Mouse (Mus musculus) liver, adult 2 months (tissue): ENCODE measurements around the gene Kdr. TPM values are rescaled to one million over a fixed set of nuclear protein-coding genes. Genes with fewer than 3 reads are reported as not detected.

Experiments used
- DNase-seq: peaks from one replicate; pipeline ENCODE4 v3.0.0-alpha.2; 2011; ENCODE audit warnings: low read depth, low spot score; ENCODE audit errors: extremely low read depth
- H3K27ac ChIP-seq: fragments of 200-500 bp; replicated peaks from 2 replicates; pipeline ENCODE4 v1.5.1; 2012; ENCODE audit warnings: low read depth, mild to moderate bottlenecking, control low read depth, inconsistent platforms, low read length; ENCODE audit not compliant: insufficient read depth
- H3K27me3 ChIP-seq: fragments of 200-500 bp; 2 replicates; pipeline ENCODE4 v1.6.1; 2012; ENCODE audit warnings: mild to moderate bottlenecking, moderate library complexity, low read length, inconsistent platforms; ENCODE audit not compliant: control insufficient read depth, insufficient read depth
- H3K36me3 ChIP-seq: fragments of 200-500 bp; 2 replicates; pipeline ENCODE4 v1.6.1; 2012; ENCODE audit warnings: low read length, inconsistent platforms; ENCODE audit not compliant: control insufficient read depth, insufficient read depth
- H3K4me1 ChIP-seq: fragments of 200-500 bp; 2 replicates; pipeline ENCODE4 v1.6.1; 2011; ENCODE audit warnings: low read length; ENCODE audit not compliant: control insufficient read depth, insufficient read depth
- H3K4me3 ChIP-seq: fragments of 200-500 bp; 2 replicates; pipeline ENCODE4 v1.5.1; 2011; ENCODE audit warnings: low read depth, mild to moderate bottlenecking, control low read depth, low read length, moderate library complexity; ENCODE audit not compliant: insufficient read depth
- H3K79me2 ChIP-seq: fragments of 200-500 bp; 2 replicates; pipeline ENCODE4 v1.6.1; 2012; ENCODE audit warnings: inconsistent platforms, mild to moderate bottlenecking, low read length, moderate library complexity; ENCODE audit not compliant: control insufficient read depth, insufficient read depth
- H3K9ac ChIP-seq: fragments of 200-500 bp; 2 replicates; pipeline ENCODE4 v1.6.1; 2012; ENCODE audit warnings: low read depth, mild to moderate bottlenecking, control low read depth, inconsistent platforms, low read length
- CTCF ChIP-seq: fragments of 200-500 bp; IDR thresholded peaks from 2 replicates; pipeline ENCODE4 v1.5.1; 2011; ENCODE audit warnings: low read depth, low read length, control low read depth
- POLR2A ChIP-seq: fragments of 200-500 bp; IDR thresholded peaks from 2 replicates; pipeline ENCODE4 v1.6.1; 2011; ENCODE audit warnings: low read length, control low read depth; ENCODE audit not compliant: insufficient read depth; ENCODE audit errors: extremely low read depth
- WGBS: fragments of 180-500 bp; shearing (Covaris S2); methylation state at CpG from one replicate; pipeline ENCODE4 v1.1.7; 2018; 5-methylcytosine and 5-hydroxymethylcytosine counted together
- polyA plus RNA-seq: library from polyadenylated mRNA; depleted of rRNA; stranded (reverse); fragments of >200 nt; gene quantifications from 2 replicates; pipeline ENCODE4 v1.2.3, GENCODE M21; 2012
- total RNA-seq: library from RNA; depleted of rRNA; stranded (reverse); fragments of >200 nt; gene quantifications from 2 replicates; pipeline ENCODE4 v1.2.3, GENCODE M21; 2014

The Kdr gene
- total and polyA plus RNA-seq, 2 experiments: 7.8 to 33.4 TPM

GRCm38 (mm10) chr5:76018321-76018720 lies 40.1 kb upstream of the Kdr start:
- no peaks in the 10 kb centered on the region for H3K36me3 ChIP-seq
- H3K4me3 ChIP-seq: no peak overlapping the region
- no peaks in the 10 kb centered on the region for H3K79me2 ChIP-seq
- no peak for DNase-seq
- H3K4me1 ChIP-seq: no peaks in the 10 kb centered on the region
- 79% methylated on average over 5 of the region's 5 CpGs for WGBS
- no peak overlapping the region for H3K9ac ChIP-seq
- H3K27ac ChIP-seq: no peak overlapping the region
- no peaks in the 10 kb centered on the region for H3K27me3 ChIP-seq
- TF ChIP-seq POLR2A (no peak), CTCF (no peak)

- H3K79me2 ChIP-seq: no peaks in the 10 kb centered on the region
- H3K9ac ChIP-seq: no peak overlapping the region
- TF ChIP-seq CTCF (no peak), POLR2A (no peak)
- no peak overlapping the region for H3K4me3 ChIP-seq
- 66% methylated on average over 8 of the region's 8 CpGs for WGBS
- DNase-seq: no peak
- no peaks in the 10 kb centered on the region for H3K36me3 ChIP-seq
- no peak overlapping the region for H3K27ac ChIP-seq
- no peaks in the 10 kb centered on the region for H3K27me3 ChIP-seq
- H3K4me1 ChIP-seq: no peaks in the 10 kb centered on the region
These were observed 37.8 kb upstream of the Kdr start for GRCm38 (mm10) chr5:76016086-76016485.

DNA sequence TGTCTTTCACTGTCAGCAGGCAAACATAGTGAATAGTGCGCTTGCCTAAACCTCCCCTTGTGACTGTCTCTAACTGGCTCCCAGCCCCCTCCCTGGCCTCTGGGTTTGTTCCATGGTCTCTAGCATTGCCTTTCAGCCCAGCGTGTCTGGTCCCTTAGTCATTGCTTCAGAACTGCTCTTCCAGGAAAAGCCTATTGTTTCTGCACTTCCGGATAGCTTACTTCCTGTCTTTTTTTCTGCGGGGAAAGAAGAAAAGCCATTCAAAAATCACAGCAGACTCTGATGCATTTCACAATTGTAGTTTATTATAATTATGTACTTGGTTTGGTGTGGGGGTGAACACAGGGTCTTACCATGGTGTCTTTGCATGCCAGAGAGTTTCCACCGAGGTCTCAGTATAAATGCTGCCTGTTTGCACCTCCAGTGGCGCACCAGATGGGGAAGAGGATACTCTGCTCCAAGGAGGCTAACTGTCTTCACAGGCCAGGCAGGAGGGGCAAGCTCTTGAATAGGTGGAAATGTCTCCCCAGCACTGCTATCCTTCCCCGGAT lies 35.7 kb upstream of the Kdr start:
- DNase-seq: peak; percentile 2
- Histone ChIP-seq H3K27me3 (no peaks in the 10 kb centered on the region), H3K36me3 (no peaks in the 10 kb centered on the region), H3K4me3 (no peak overlapping the region), H3K79me2 (no peaks in the 10 kb centered on the region), H3K4me1 (no peaks in the 10 kb centered on the region), H3K27ac (peak overlapping the region; percentile 13; the same call in 1 of the 2 replicates), H3K9ac (no peak overlapping the region)
- TF ChIP-seq CTCF: no peak
- WGBS: 72% methylated on average over 7 of the region's 7 CpGs

DNA sequence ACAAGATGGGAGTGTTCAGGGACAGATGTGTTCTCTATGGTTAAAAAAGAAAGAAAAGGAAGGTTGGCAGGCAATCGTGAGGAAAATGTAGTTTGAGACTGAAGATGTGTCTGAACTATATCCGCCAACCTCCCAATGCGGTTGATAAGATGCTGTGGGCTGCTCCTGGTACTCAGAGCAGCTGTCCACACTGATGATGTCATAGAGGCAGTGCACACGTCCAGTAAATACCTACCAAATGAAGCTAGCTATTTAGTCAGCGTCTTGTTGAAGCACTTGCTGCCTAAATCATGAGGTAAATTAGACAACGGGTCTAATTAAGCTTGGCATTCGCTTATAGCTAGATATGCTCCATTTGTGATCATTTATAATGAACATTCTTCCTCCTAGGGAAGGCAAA lies 28.1 kb upstream of the Kdr start:
- TF ChIP-seq CTCF (no peak), POLR2A (no peak)
- Histone ChIP-seq H3K9ac (no peak overlapping the region), H3K36me3 (no peaks in the 10 kb centered on the region), H3K79me2 (no peaks in the 10 kb centered on the region), H3K4me3 (no peak overlapping the region), H3K27ac (no peak overlapping the region), H3K4me1 (no peaks in the 10 kb centered on the region), H3K27me3 (no peaks in the 10 kb centered on the region)
- WGBS: 79% methylated on average over 7 of the region's 7 CpGs
- DNase-seq: no peak

DNA sequence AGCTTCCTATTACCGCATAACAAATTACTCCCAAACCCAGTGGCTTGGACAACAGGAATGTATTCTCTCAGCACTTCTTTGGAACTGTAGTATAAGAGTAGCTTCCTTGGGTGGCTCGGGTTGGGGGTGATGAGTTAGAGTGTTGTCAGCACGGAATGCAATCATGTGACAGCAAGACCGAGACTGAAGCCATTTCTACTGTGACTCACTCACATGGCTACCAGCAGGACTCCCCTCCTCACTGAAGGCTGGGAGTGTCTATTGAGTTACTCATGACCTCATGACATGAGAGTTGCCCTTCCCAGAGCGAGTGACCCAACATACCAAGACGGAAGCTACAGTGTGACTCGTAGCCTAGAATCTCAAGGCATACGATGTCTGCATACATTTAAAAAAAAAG lies 12.0 kb upstream of the Kdr start:
- Histone ChIP-seq H3K4me1 (no peaks in the 10 kb centered on the region), H3K9ac (no peak overlapping the region), H3K27me3 (no peaks in the 10 kb centered on the region; the same call in 1 of the 2 replicates), H3K36me3 (no peaks in the 10 kb centered on the region), H3K79me2 (no peaks in the 10 kb centered on the region), H3K27ac (no peak overlapping the region), H3K4me3 (no peak overlapping the region)
- 86% methylated on average over 8 of the region's 8 CpGs for WGBS
- DNase-seq: no peak
- TF ChIP-seq CTCF: no peak
- TF ChIP-seq POLR2A: no peak

GRCm38 (mm10) chr5:75987530-75987929 lies 9.3 kb upstream of the Kdr start:
- DNase-seq: no peak
- H3K27me3 ChIP-seq: no peaks in the 10 kb centered on the region; the same call in 1 of the 2 replicates
- TF ChIP-seq CTCF (no peak), POLR2A (no peak)
- H3K27ac ChIP-seq: no peak overlapping the region
- H3K4me3 ChIP-seq: no peak overlapping the region
- no peaks in the 10 kb centered on the region for H3K79me2 ChIP-seq
- no peaks in the 10 kb centered on the region for H3K36me3 ChIP-seq
- H3K4me1 ChIP-seq: no peaks in the 10 kb centered on the region
- 85% methylated on average over 8 of the region's 8 CpGs for WGBS
- no peak overlapping the region for H3K9ac ChIP-seq
